Mouse (Mus musculus) ZHBTc4 (cell line): Measurements from ENCODE around the gene Padi1.

ENCODE experiments used
- DNase-seq: peaks from one replicate; pipeline ENCODE4 v3.0.0-alpha.2; 2011; ENCODE audit warnings: low read depth, low spot score

Padi1 gene

DNA sequence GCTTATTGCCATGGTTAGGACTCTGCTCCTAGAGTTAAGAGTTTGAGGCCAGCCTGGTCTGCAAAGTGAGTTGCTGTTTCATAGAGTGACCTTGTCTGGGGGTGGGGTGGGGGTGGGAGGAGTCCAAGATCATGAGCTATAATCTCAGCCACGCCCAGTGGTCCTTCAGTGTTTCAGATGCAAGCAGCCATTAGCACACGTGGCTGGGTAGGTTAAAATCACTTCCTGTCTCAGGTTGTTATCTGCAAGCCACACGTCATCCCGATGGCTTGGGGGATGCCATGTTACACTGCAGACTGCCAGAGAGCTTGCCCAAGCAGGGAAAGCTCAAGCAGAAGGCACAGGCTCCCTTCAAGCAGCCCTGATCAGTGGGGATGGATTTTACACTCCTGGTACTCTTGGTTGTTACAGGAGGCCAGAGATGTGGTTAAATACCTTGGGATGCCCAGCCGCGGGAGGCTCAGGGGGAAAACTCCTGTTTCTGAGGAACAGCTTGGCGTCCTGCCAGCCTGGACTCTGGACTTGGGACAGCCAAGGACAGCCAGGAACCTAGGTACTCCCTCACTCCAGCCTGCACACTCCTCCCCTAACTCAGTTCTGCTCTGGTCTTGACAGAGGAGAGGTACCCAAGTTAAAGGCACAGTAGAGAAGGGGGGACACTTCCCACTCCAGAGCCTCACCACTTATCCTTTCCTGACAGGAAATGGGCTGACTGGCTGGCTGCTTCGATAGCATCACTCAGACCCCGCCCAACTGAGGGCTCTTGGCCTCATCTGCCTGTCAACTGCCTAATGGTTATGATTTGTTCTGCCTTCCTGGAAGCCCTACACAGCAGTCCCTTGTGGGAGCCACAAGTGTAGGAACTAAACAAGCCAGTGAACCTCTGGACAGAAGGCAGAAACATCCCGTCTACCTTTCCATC is 29.3 kb downstream of the Padi1 start:
- DNase-seq: peak; percentile 45

DNA sequence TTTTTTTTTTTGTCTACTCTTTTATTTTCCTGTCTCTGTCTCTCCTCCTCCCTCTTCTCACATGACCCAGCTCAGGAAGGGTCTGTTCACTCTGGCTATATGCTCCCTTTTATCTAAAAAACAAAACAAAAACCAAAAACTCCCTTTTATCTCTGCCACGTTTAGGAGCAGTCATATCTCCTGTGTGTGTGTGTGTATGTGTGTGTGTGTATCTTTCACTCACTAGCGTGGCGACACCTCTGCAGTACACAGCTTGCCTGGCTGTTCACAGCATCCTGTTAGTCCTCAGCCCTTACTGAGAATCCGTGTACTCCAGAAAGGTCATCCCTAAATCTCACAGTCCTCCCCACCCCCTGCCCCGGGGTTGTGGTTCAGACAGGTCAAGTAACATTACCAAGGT is 30.1 kb downstream of the Padi1 start:
- no peak for DNase-seq

- peak; percentile 66 for DNase-seq
Measured at GRCm38 (mm10) chr4:140814241-140815225, 31.0 kb downstream of the Padi1 start.

DNA sequence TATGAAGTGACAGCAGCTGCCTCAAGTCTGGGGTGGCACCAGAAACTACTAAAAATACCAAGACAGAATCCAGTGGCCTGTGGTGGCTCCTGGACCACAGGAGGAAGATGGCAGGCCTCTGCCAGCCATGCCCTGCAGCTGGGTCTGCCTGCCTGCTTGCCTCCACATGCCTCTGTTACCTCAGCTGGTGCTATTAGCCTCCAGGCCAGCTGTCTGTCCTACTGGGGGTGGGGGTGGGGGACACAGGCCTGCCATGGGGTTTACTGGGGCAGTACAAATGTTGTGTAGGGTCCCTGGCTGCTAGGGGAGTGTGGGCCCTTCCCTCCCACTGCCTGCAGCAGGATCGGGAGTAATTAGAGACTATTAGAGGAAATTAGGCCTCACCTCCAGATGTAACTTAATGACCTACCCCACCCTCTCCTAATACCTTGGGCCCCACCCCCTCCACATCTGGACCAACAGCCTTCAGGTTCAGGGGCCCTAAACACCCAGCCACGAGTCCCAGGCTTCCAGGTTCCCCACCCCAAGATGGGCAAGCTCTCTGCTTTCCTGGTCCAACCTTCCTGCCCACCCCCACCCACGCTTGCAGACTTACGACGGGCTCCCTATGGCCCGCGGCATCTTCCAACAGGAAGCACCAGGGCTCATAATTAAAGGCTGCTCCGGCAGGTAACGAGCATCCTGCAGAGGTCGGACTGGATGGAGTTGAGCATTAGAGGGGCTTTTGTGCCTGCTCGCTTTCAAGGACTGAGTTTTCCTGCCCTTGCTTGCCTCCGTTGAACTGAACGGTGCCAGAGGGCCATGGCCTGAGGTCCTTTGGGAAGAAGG is 32.0 kb downstream of the Padi1 start:
- peak; percentile 21 for DNase-seq

DNA sequence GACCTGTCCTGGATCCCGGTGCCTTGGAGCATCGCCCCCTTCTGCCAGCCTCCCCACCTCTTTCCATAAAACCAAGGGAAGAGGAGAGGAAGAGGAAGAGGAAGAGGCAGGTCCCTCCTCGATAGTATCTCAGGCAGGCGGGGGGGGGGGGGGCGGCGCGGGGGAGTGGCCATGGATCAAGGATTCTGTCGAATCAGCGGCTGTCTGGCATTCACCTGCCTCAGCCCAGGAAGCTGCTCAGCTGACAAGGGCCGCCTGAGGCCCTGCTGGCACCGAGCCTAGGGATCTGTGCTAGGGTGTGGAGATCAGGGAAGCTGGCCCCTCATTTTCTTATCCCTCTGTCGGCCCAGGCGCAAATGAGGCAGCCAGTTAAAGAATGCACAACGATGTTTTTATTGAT is 33.0 kb downstream of the Padi1 start:
- DNase-seq: peak; percentile 32

DNA sequence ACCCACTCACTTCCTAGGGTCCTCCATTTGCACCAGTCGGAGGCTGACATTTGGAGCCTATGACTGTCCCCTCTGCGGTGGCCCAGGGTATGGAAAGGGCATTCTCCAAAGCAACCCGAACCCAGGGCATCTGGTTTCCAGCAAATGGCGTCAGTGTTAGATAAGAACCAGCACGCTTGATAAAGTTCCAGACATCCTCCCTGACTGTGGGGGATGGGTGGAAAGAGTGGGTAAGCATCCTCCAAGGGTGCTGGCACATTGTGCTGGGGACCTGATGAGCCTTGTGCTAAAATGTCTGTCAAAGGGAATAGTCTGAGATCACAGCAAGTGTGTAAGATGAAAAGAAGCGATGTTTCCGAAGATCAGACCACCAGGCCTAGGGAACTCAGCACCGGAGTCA is 33.4 kb downstream of the Padi1 start:
- DNase-seq: no peak

DNA sequence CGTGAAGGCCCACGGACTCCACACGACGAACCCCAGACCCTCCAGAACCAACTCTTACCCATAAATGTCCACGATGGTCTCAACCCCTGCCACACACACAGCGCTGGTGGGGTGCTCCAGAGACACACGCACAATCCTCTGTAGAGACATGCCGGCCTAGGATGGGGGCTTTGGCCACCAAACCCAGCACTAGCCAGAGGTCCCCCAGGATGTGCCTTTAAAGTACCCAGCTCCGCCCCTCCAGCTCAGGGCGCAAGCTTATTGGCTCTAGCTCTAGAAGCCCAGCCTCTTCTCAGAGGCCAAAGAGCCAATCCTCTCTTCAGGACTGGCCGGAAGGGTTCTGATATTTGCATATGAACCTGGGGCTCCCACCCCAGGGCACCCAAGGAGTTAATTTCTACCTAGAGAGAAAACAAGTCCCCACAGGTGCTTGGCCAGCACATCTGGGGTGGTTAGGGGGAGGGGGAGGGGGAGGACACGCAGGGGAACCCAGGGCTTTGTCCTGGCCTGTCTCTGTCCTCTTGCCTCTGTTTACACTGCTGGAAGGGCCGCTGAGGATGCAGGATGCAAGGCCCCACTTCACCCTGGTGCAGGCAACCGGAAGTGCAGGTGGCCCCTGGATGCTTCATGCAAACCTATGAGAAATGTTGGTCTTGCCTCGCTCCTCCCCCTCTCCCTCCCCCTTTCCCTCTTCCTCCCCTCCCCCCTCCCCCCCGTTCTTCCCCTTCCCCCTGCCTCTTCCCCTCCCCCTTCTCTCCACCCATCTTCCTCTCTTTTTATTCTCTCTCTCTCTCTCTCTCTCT is 34.9 kb downstream of the Padi1 start, which contains the start of gene Padi3:
TSS of gene Padi3 (minus strand) at position 191 of the 803 bp plus-strand sequence.
- peak; percentile 51 for DNase-seq

DNA sequence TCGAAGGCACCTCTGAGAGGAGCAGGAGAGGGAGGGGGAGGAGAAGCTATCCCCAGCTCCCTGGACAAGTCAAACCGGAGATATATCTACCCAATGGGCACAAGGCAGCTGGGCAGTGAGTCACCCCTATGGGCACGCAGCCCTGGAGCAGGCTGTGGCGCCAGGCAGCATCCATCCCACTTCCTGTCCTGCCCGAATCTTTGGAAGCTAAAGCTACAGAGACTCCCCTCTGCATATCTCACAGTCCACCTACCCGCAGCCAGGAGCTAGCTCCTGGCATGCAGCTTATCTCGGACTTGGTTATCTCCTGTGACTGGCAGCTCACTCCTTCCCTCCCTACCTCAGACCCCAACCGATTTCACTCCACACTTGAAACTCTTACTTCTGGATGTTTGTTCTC is 36.5 kb downstream of the Padi1 start:
- DNase-seq: no peak

DNA sequence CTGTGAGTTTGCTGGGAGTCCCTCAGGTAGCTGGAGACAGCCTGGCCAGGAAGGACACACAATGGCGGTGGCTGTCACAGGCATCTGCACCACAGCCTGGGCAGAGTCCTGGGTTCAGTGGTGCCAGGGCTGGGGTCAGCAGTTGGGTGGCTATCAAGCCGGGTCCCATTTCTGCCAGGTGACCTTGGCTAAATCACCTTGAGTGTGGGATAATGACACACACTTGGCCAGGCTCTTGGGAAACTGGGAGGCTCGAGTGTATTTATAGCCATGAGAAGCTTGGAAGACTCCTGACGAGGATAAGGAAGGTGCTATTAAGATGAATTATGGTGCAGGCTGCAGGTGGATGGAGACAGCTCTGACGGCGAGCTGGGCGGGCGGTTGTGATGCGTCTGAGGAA is 41.0 kb downstream of the Padi1 start:
- DNase-seq: no peak

DNA sequence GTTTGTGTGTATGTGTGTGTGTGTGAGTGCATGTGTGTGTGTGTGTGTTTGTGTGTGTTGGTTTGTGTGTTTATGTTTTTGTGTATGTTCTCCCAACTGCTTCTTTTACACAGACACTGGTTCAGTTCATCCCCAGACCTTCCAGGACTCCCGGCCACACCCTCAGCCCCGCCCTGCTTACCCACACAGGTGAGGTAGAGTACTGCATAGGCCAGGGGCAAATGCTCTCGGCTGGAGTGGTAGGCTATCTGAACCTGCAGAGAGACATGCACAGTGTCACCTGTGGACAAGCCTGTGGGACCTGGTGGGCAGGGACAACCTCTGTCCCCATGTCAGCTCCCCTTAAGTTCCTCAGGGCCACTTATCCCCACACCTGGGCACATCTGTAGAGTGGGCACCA is 44.2 kb downstream of the Padi1 start:
- DNase-seq: no peak

GRCm38 (mm10) chr4:140796786-140797185 is 48.8 kb downstream of the Padi1 start:
- no peak for DNase-seq

DNA sequence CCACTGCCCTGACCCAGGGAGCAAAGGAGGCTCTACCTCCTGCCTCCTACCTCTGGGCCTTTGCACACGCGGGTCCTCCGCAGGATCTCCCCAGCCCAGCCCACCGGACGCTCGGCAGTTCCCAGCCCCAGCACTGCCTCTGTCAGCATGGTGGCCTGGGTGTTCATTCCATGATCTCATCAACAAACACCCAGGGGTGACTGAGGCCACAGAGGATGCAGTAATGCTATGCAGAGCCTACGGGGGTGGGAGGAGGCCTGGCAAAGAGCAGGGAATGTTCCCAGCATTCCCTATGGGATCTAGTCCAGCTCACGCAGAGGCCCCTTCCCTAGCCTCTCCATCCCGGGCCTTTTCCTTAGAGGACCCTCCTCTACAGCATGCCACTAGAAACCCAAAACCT is 50.9 kb downstream of the Padi1 start:
- DNase-seq: no peak

- DNase-seq: peak; percentile 61
Measured at GRCm38 (mm10) chr4:140793795-140794194, 51.8 kb downstream of the Padi1 start.

- DNase-seq: no peak
Measured at GRCm38 (mm10) chr4:140792584-140792983, 53.0 kb downstream of the Padi1 start.

DNA sequence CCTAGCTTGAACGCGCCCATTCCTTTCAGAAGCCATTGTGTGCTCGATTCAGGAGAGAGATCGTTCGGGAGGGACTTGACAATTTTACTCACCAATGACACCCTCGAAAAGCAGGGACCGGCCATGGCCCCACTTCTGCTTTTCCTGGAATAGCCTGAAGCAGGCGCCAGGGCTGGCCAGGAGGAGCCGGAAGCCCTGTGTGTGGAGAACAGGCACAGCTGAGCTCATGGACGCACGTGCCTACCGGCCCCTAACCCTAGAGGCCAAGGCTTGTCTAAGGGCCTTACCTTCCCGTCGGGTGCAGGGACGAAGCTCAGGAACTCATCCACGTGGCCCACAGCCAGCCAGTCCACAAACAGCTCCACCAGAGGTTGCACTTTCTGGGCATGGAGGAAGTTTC is 54.5 kb downstream of the Padi1 start:
- DNase-seq: no peak

- no peak for DNase-seq
Measured at GRCm38 (mm10) chr4:140789983-140790382, 55.6 kb downstream of the Padi1 start.

GRCm38 (mm10) chr4:140788983-140789382 is 56.6 kb downstream of the Padi1 start:
- DNase-seq: peak; percentile 87

DNA sequence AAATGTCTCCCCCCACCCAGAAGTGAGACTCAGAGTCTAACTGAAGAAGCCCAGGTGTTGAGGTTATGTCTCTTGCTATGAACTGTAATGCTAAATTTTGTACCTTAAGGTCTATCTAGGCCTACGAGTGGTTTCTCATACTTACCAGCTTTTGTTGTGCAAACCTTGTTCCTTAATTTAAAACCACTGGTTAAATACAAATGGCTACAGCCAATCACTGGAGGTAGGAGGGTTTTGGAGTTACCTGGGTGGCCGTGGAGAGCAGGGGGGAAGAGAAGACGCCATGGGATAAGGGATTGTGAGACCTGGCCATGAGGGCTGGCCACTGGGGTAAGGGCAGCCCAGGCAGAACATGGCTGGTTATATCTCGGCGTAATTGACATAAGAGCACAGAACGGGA is 57.3 kb downstream of the Padi1 start:
- no peak for DNase-seq

- DNase-seq: no peak
Measured at GRCm38 (mm10) chr4:140787414-140787813, 58.2 kb downstream of the Padi1 start.

DNA sequence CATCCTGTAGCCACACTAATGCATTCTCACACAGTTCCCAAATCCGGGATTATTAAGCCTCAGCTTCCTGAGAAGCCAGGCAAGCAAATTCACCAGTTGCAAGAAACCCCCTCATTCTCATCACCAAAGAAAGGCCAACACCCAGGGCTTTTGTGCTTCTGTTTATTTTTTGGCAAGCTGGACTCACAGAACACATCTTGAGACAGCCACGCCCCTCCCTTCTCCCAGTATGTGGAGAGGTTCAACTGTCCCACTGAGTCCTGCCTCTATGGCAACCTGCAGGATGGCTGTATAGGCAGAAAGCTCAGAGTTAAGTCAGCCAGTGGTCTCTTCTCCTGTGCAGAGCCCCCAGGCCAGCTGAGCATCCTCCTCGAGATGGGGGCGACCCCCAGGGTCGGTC is 60.4 kb downstream of the Padi1 start:
- DNase-seq: no peak
